Mouse (Mus musculus) heart, postnatal 0 days (tissue): ENCODE data around the gene Slc4a8. TPM values are rescaled to one million over a fixed set of nuclear protein-coding genes. Genes with fewer than 3 reads are reported as not detected.

Experiments used
- ATAC-seq: fragments of 200-750 bp; cut with Nextera tagmentation; 2 replicates; pipeline ENCODE4 v1.8.0; 2017; ENCODE audit warnings: low read depth, moderate number of reproducible peaks, moderate library complexity; ENCODE audit not compliant: insufficient read depth
- DNase-seq: peaks from one replicate; pipeline ENCODE4 v3.0.0-alpha.2; 2016; ENCODE audit warnings: low spot score
- H3K27ac ChIP-seq: fragments of 300-500 bp; sonication (generic); 2 replicates; pipeline ENCODE4 v1.5.1; 2014; ENCODE audit warnings: low read depth, mild to moderate bottlenecking
- H3K27me3 ChIP-seq: fragments of 300-500 bp; sonication (generic); 2 replicates; pipeline ENCODE4 v1.6.1; 2014; ENCODE audit warnings: low read length, mixed read lengths; ENCODE audit not compliant: control insufficient read depth, insufficient read depth
- H3K36me3 ChIP-seq: fragments of 300-500 bp; sonication (generic); replicated peaks from 2 replicates; pipeline ENCODE4 v1.6.1; 2014; ENCODE audit warnings: low read length, mixed read lengths; ENCODE audit not compliant: control insufficient read depth, insufficient read depth
- H3K4me1 ChIP-seq: fragments of 300-500 bp; sonication (generic); 2 replicates; pipeline ENCODE4 v1.6.1; 2014; ENCODE audit warnings: antibody characterized with exemption; ENCODE audit not compliant: control insufficient read depth, insufficient read depth
- H3K4me2 ChIP-seq: fragments of 300-500 bp; sonication (generic); 2 replicates; pipeline ENCODE4 v1.6.1; 2014; ENCODE audit warnings: low read depth, mild to moderate bottlenecking, low read length, moderate library complexity
- H3K4me3 ChIP-seq: fragments of 300-500 bp; sonication (generic); 2 replicates; pipeline ENCODE4 v1.5.1; 2014; ENCODE audit warnings: low read depth, low read length
- H3K9ac ChIP-seq: fragments of 300-500 bp; sonication (generic); replicated peaks from 2 replicates; pipeline ENCODE4 v1.6.1; 2014; ENCODE audit warnings: low read depth, low read length, mixed read lengths
- H3K9me3 ChIP-seq: fragments of 300-500 bp; sonication (generic); replicated peaks from 2 replicates; pipeline ENCODE4 v1.6.1; 2016; ENCODE audit warnings: low read length; ENCODE audit not compliant: control insufficient read depth
- CTCF ChIP-seq: IDR thresholded peaks from 2 replicates; pipeline ENCODE4 v1.5.1; 2016; ENCODE audit warnings: antibody characterized with exemption, control low read depth, low read depth
- EP300 ChIP-seq: IDR thresholded peaks from 2 replicates; pipeline ENCODE4 v1.6.1; 2016; ENCODE audit warnings: antibody characterized with exemption, low read depth
- WGBS: fragments of 180-500 bp; shearing (Covaris S2); extraction: QIAGEN DNeasy Blood & Tissue Kit; methylation state at CpG from one replicate; pipeline ENCODE4 v1.1.7; 2014; 5-methylcytosine and 5-hydroxymethylcytosine counted together
- polyA plus RNA-seq: library from polyadenylated mRNA; unstranded; fragments of >200 nt; fragmentation: Nextera tagmentation; extraction: Ambion mirVana; gene quantifications from 2 replicates; pipeline ENCODE4 v1.2.1, GENCODE M21; 2015
- total RNA-seq: library from RNA; depleted of rRNA; stranded (reverse); fragments of >200 nt; gene quantifications from 2 replicates; pipeline ENCODE4 v1.2.3, GENCODE M21; 2014; ENCODE audit warnings: low replicate concordance

The Slc4a8 gene
- total and polyA plus RNA-seq, 2 experiments from 2014 or later, result 0.19 to 0.81 TPM

- no peak for ATAC-seq
- Histone ChIP-seq H3K4me1 (peaks cover 7% of the 10 kb centered on the region; the same call in 1 of the 2 replicates), H3K4me2 (peak overlapping the region; percentile 55), H3K9ac (no peak overlapping the region), H3K4me3 (peak overlapping the region; percentile 24), H3K27me3 (no peaks in the 10 kb centered on the region), H3K36me3 (no peaks in the 10 kb centered on the region), H3K27ac (no peak overlapping the region), H3K9me3 (no peaks in the 10 kb centered on the region)
- WGBS, result 34% methylated on average over 6 of the region's 6 CpGs
- no peak for TF ChIP-seq CTCF
- TF ChIP-seq EP300, result no peak
- DNase-seq, result no peak
Observed at GRCm38 (mm10) chr15:100746478-100747120, 14.9 kb upstream of the Slc4a8 start.

- Histone ChIP-seq H3K27ac (no peak overlapping the region), H3K4me2 (peak overlapping the region; percentile 55), H3K27me3 (no peaks in the 10 kb centered on the region), H3K9ac (no peak overlapping the region), H3K4me1 (peaks cover 7% of the 10 kb centered on the region; the same call in 1 of the 2 replicates), H3K36me3 (no peaks in the 10 kb centered on the region), H3K4me3 (peak overlapping the region; percentile 24), H3K9me3 (no peaks in the 10 kb centered on the region)
- TF ChIP-seq EP300 (no peak), CTCF (no peak)
- 5% methylated on average over 24 of the region's 27 CpGs for WGBS
- ATAC-seq (peak; percentile 36; the same call in 1 of the 2 replicates), DNase-seq (no peak)
Observed at GRCm38 (mm10) chr15:100747121-100747963, 14.2 kb upstream of the Slc4a8 start.

GRCm38 (mm10) chr15:100748584-100748983 is 13.0 kb upstream of the Slc4a8 start:
- no peak overlapping the region for H3K4me2 ChIP-seq
- no peaks in the 10 kb centered on the region for H3K36me3 ChIP-seq
- DNase-seq (no peak), ATAC-seq (no peak)
- H3K9me3 ChIP-seq, result no peaks in the 10 kb centered on the region
- no peak overlapping the region for H3K27ac ChIP-seq
- H3K27me3 ChIP-seq, result peaks cover 7% of the 10 kb centered on the region
- H3K4me1 ChIP-seq, result peaks cover 7% of the 10 kb centered on the region; the same call in 1 of the 2 replicates
- H3K4me3 ChIP-seq, result no peak overlapping the region
- H3K9ac ChIP-seq, result no peak overlapping the region
- TF ChIP-seq CTCF (no peak), EP300 (no peak)
- 67% methylated on average over 3 of the region's 3 CpGs for WGBS

- Histone ChIP-seq H3K27ac (no peak overlapping the region), H3K9me3 (no peaks in the 10 kb centered on the region), H3K36me3 (no peaks in the 10 kb centered on the region), H3K4me3 (no peak overlapping the region), H3K4me2 (no peak overlapping the region), H3K9ac (no peak overlapping the region), H3K4me1 (peaks cover 7% of the 10 kb centered on the region; the same call in 1 of the 2 replicates), H3K27me3 (peaks cover 11% of the 10 kb centered on the region)
- ATAC-seq (no peak), DNase-seq (no peak)
- 63% methylated on average over 10 of the region's 10 CpGs for WGBS
- TF ChIP-seq CTCF (no peak), EP300 (no peak)
Observed at GRCm38 (mm10) chr15:100749751-100750538, 11.6 kb upstream of the Slc4a8 start.

GRCm38 (mm10) chr15:100752439-100752838 is 9.1 kb upstream of the Slc4a8 start:
- DNase-seq (no peak), ATAC-seq (no peak)
- Histone ChIP-seq H3K4me3 (no peak overlapping the region), H3K4me1 (no peaks in the 10 kb centered on the region), H3K36me3 (no peaks in the 10 kb centered on the region), H3K9me3 (no peaks in the 10 kb centered on the region), H3K27me3 (peaks cover 14% of the 10 kb centered on the region), H3K4me2 (no peak overlapping the region), H3K27ac (no peak overlapping the region), H3K9ac (no peak overlapping the region)
- WGBS, result 56% methylated on average over 2 of the region's 2 CpGs
- TF ChIP-seq CTCF, result no peak
- TF ChIP-seq EP300, result no peak
